Mouse (Mus musculus) hindbrain, embryonic 11.5 days (tissue): ENCODE data around the gene Fhit. TPM values are rescaled to one million over a fixed set of nuclear protein-coding genes. Genes with fewer than 3 reads are reported as not detected.

Experiments used
- ATAC-seq: fragments of 200-750 bp; cut with Nextera tagmentation; 2 replicates; pipeline ENCODE4 v1.8.0; 2017; ENCODE audit warnings: mild to moderate bottlenecking, moderate TSS enrichment, moderate library complexity; ENCODE audit not compliant: low FRiP score
- DNase-seq: peaks from one replicate; pipeline ENCODE4 v3.0.0-alpha.2; 2015; ENCODE audit warnings: low spot score
- H3K27ac ChIP-seq: fragments of 300-500 bp; sonication (generic); 2 replicates; pipeline ENCODE4 v1.5.1; 2014; ENCODE audit warnings: mild to moderate bottlenecking, low read depth, low read length
- H3K27me3 ChIP-seq: fragments of 300-500 bp; sonication (generic); 2 replicates; pipeline ENCODE4 v1.6.1; 2014; ENCODE audit warnings: mild to moderate bottlenecking, low read length, moderate library complexity, mixed read lengths; ENCODE audit not compliant: control insufficient read depth, insufficient read depth
- H3K36me3 ChIP-seq: fragments of 300-500 bp; sonication (generic); 2 replicates; pipeline ENCODE4 v1.6.1; 2014; ENCODE audit warnings: mild to moderate bottlenecking, low read length, moderate library complexity, mixed read lengths; ENCODE audit not compliant: control insufficient read depth, insufficient read depth
- H3K4me1 ChIP-seq: fragments of 300-500 bp; sonication (generic); replicated peaks from 2 replicates; pipeline ENCODE4 v1.6.1; 2014; ENCODE audit warnings: low read length, mixed read lengths; ENCODE audit not compliant: control insufficient read depth, insufficient read depth
- H3K4me2 ChIP-seq: fragments of 300-500 bp; sonication (generic); replicated peaks from 2 replicates; pipeline ENCODE4 v1.6.1; 2014; ENCODE audit warnings: mild to moderate bottlenecking, low read depth, low read length
- H3K4me3 ChIP-seq: fragments of 300-500 bp; sonication (generic); 2 replicates; pipeline ENCODE4 v1.5.1; 2014; ENCODE audit warnings: low read depth, low read length
- H3K9ac ChIP-seq: fragments of 300-500 bp; sonication (generic); 2 replicates; pipeline ENCODE4 v1.6.1; 2014; ENCODE audit warnings: low read depth, low read length
- H3K9me3 ChIP-seq: fragments of 300-500 bp; sonication (generic); 2 replicates; pipeline ENCODE4 v1.6.1; 2016; ENCODE audit warnings: low read length; ENCODE audit not compliant: control insufficient read depth
- WGBS: fragments of 180-500 bp; shearing (Covaris S2); extraction: QIAGEN DNeasy Blood & Tissue Kit; methylation state at CpG from one replicate; pipeline ENCODE4 v1.1.7; 2014; 5-methylcytosine and 5-hydroxymethylcytosine counted together
- polyA plus RNA-seq: library from polyadenylated mRNA; unstranded; fragments of >200 nt; fragmentation: Nextera tagmentation; extraction: Ambion mirVana; gene quantifications from 2 replicates; pipeline ENCODE4 v1.2.1, GENCODE M21; 2014

Gene Fhit
- polyA plus RNA-seq, 1 experiment from 2014 or later = 5.0 TPM

- H3K27me3 ChIP-seq = no peaks in the 10 kb centered on the region
- DNase-seq = no peak
- H3K27ac ChIP-seq = no peak overlapping the region
- no peaks in the 10 kb centered on the region for H3K9me3 ChIP-seq
- H3K4me1 ChIP-seq = no peaks in the 10 kb centered on the region
- H3K4me3 ChIP-seq = no peak overlapping the region
- ATAC-seq = no peak
- 87% methylated on average over 5 of the region's 5 CpGs for WGBS
- H3K36me3 ChIP-seq = no peaks in the 10 kb centered on the region
- H3K9ac ChIP-seq = no peak overlapping the region
- H3K4me2 ChIP-seq = no peak overlapping the region
Observed at GRCm38 (mm10) chr14:10205699-10206098, 956.1 kb downstream of the Fhit start.

- ATAC-seq = no peak
- H3K36me3 ChIP-seq = no peaks in the 10 kb centered on the region
- no peak for DNase-seq
- H3K4me2 ChIP-seq = no peak overlapping the region
- no peaks in the 10 kb centered on the region for H3K9me3 ChIP-seq
- H3K9ac ChIP-seq = no peak overlapping the region
- H3K27ac ChIP-seq = no peak overlapping the region
- H3K4me3 ChIP-seq = no peak overlapping the region
- no peaks in the 10 kb centered on the region for H3K4me1 ChIP-seq
- H3K27me3 ChIP-seq = no peaks in the 10 kb centered on the region
- 90% methylated on average over 4 of the region's 4 CpGs for WGBS
Observed at GRCm38 (mm10) chr14:10205290-10205689, 956.5 kb downstream of the Fhit start.

GRCm38 (mm10) chr14:10194130-10194529, 967.7 kb downstream of the Fhit start:
- Histone ChIP-seq H3K36me3 (no peaks in the 10 kb centered on the region), H3K27ac (no peak overlapping the region), H3K9me3 (no peaks in the 10 kb centered on the region), H3K9ac (no peak overlapping the region), H3K4me2 (no peak overlapping the region), H3K4me3 (no peak overlapping the region), H3K4me1 (no peaks in the 10 kb centered on the region), H3K27me3 (no peaks in the 10 kb centered on the region)
- 78% methylated on average over 5 of the region's 5 CpGs for WGBS
- DNase-seq = no peak
- ATAC-seq = no peak

GRCm38 (mm10) chr14:10171761-10172160, 990.1 kb downstream of the Fhit start:
- Histone ChIP-seq H3K4me1 (no peaks in the 10 kb centered on the region), H3K36me3 (no peaks in the 10 kb centered on the region), H3K9me3 (no peaks in the 10 kb centered on the region), H3K9ac (no peak overlapping the region), H3K4me3 (no peak overlapping the region), H3K4me2 (no peak overlapping the region), H3K27me3 (no peaks in the 10 kb centered on the region), H3K27ac (no peak overlapping the region)
- 50% methylated on average over 2 of the region's 2 CpGs for WGBS
- DNase-seq = no peak
- ATAC-seq = no peak

GRCm38 (mm10) chr14:10166641-10167429, 995.0 kb downstream of the Fhit start:
- DNase-seq = no peak
- no peaks in the 10 kb centered on the region for H3K4me1 ChIP-seq
- H3K9ac ChIP-seq = no peak overlapping the region
- no peak for ATAC-seq
- 78% methylated on average over 6 of the region's 6 CpGs for WGBS
- H3K9me3 ChIP-seq = no peaks in the 10 kb centered on the region
- H3K27me3 ChIP-seq = no peaks in the 10 kb centered on the region
- no peak overlapping the region for H3K4me2 ChIP-seq
- no peak overlapping the region for H3K27ac ChIP-seq
- no peak overlapping the region for H3K4me3 ChIP-seq
- no peaks in the 10 kb centered on the region for H3K36me3 ChIP-seq

- Histone ChIP-seq H3K27ac (no peak overlapping the region), H3K36me3 (no peaks in the 10 kb centered on the region), H3K27me3 (no peaks in the 10 kb centered on the region), H3K9me3 (no peaks in the 10 kb centered on the region), H3K4me2 (no peak overlapping the region), H3K4me3 (no peak overlapping the region), H3K4me1 (no peaks in the 10 kb centered on the region), H3K9ac (no peak overlapping the region)
- ATAC-seq (peak; percentile 67; the same call in 1 of the 2 replicates), DNase-seq (peak; percentile 37)
- 26% methylated on average over 5 of the region's 5 CpGs for WGBS
Observed at GRCm38 (mm10) chr14:10149872-10150271, 1012.0 kb downstream of the Fhit start.

GRCm38 (mm10) chr14:10139311-10139710, 1022.5 kb downstream of the Fhit start:
- no peak overlapping the region for H3K27ac ChIP-seq
- H3K36me3 ChIP-seq = no peaks in the 10 kb centered on the region
- no peak for DNase-seq
- no peak overlapping the region for H3K4me2 ChIP-seq
- no peak overlapping the region for H3K9ac ChIP-seq
- ATAC-seq = no peak
- no peaks in the 10 kb centered on the region for H3K9me3 ChIP-seq
- no peak overlapping the region for H3K4me3 ChIP-seq
- no peaks in the 10 kb centered on the region for H3K4me1 ChIP-seq
- H3K27me3 ChIP-seq = no peaks in the 10 kb centered on the region

GRCm38 (mm10) chr14:10133873-10134272, 1028.0 kb downstream of the Fhit start:
- no peaks in the 10 kb centered on the region for H3K27me3 ChIP-seq
- H3K36me3 ChIP-seq = no peaks in the 10 kb centered on the region
- DNase-seq = no peak
- H3K4me2 ChIP-seq = no peak overlapping the region
- ATAC-seq = no peak
- H3K4me1 ChIP-seq = no peaks in the 10 kb centered on the region
- no peaks in the 10 kb centered on the region for H3K9me3 ChIP-seq
- WGBS = 90% methylated on average over 10 of the region's 10 CpGs
- no peak overlapping the region for H3K27ac ChIP-seq
- no peak overlapping the region for H3K9ac ChIP-seq
- H3K4me3 ChIP-seq = no peak overlapping the region

GRCm38 (mm10) chr14:10129675-10130074, 1032.2 kb downstream of the Fhit start:
- no peak for DNase-seq
- no peak for ATAC-seq
- H3K4me1 ChIP-seq = no peaks in the 10 kb centered on the region
- H3K4me3 ChIP-seq = no peak overlapping the region
- H3K4me2 ChIP-seq = no peak overlapping the region
- H3K36me3 ChIP-seq = no peaks in the 10 kb centered on the region
- H3K27me3 ChIP-seq = no peaks in the 10 kb centered on the region
- WGBS = 87% methylated on average over 4 of the region's 4 CpGs
- H3K27ac ChIP-seq = no peak overlapping the region
- no peak overlapping the region for H3K9ac ChIP-seq
- no peaks in the 10 kb centered on the region for H3K9me3 ChIP-seq
